Mouse (Mus musculus) megakaryocyte, embryonic 14.5 days (primary cell): ENCODE results near the gene Mob4.

Experiments used
- FLI1 ChIP-seq: IDR thresholded peaks from 2 replicates; pipeline ENCODE4 v1.6.1; 2012; ENCODE audit warnings: low read length, inconsistent platforms, mixed read lengths
- GATA1 ChIP-seq: IDR thresholded peaks from 3 replicates; pipeline ENCODE4 v1.6.1; 2012; ENCODE audit warnings: mixed read lengths, low read length, inconsistent platforms, borderline replicate concordance

DNA sequence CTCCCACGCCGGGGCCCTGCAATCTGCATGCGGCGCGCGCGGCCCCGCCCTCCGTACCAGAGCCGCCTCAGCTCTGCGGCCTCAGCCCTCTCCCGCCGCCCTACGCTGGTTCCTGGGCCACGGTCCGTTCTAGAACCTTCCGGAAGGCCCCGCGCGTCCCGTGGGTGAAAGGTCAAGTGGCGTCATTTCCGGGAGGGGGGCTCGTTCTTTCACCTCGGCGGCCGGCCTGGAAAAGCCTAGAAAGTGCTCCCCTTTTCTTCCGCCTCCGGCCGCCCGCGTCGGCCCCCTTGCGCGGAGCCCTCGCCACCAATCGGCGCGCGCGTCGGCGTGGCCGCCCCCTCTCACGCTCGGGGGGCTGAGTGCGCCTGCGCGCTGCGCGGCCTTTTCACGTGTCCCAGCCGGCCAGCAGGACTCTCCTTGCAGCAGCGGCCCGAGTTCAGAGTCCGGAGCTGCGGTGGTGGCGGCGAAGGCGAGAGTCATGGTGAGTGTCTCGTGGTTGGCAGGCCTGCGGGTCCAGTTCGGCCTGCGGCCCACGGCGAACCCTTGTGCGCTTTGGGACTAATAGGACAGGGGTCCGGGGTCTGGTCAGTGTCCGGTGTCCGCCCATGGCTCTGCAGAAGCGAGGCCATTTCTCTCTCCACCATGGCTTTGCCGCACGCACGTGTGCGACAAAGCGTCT lies 43.0 kb upstream of the Mob4 start, which contains the start of the genes Hspe1 and Hspd1:
- no peak for TF ChIP-seq GATA1
- peak; percentile 47; the same call in 1 of the 2 replicates for TF ChIP-seq FLI1
